Mouse (Mus musculus): ENCODE measurements around the gene Brd7.

Brd7 gene

DNA sequence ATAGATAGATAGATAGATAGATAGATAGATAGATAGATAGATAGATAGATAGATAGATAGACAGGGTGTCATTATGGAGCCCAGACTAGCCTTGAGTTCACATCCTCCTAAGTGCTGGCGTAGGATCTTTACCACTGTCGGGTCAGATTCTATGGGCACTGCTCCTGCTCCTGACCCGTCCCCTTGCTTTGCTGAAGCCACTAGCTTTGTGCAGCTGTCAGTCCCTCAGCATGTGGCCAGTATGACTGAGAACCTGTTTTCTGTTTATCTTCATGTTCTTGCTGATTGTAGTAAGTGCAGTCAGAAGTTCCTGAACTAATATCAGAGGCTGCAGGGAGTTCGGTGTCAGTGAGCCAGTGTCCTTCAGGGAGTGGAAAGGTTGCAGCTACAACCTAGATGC, 54.3 kb downstream of the Brd7 start:
- DNase-seq: no peak

DNA sequence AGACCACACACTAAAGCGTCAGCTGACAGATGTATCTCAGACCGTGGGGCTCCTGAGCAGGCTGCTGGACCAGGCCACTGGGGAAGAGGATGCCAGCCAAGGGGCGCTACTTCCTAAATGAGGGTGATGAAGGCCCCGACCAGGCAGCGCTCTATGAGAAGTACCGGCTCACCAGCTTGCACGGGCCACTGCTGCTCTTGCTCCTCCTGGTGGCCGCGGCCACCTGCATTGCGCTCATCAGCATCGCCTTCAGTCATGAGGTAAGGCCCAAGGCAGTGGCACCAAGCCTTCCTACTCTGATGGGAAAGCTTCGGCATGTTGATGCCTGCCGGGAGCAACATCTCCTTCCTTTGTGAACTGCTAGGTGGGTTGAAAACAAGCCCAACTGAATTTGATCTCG, 55.5 kb downstream of the Brd7 start:
- peak in 1 of 2 experiments; percentile 38 for DNase-seq

DNA sequence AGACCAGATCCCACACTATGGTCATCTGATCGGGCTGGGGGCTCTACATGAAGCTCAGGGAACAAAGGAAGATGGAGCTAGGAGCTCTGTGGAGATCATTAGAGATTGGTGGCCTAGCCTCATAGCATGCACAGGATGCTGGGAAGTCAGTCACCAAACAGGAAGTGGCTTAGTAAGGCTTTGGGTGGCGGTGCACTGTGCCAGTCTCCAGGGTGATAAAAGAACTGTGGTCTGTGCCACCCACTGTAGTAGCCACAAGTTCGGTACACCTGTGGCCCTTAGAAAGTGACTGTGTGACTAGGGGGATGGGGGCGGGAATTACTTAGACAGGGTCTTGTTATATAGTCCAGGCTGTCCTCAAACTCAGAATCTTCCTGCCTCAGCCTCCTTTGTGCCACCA, 56.2 kb downstream of the Brd7 start:
- peak; percentile 46 to 64 for DNase-seq

DNA sequence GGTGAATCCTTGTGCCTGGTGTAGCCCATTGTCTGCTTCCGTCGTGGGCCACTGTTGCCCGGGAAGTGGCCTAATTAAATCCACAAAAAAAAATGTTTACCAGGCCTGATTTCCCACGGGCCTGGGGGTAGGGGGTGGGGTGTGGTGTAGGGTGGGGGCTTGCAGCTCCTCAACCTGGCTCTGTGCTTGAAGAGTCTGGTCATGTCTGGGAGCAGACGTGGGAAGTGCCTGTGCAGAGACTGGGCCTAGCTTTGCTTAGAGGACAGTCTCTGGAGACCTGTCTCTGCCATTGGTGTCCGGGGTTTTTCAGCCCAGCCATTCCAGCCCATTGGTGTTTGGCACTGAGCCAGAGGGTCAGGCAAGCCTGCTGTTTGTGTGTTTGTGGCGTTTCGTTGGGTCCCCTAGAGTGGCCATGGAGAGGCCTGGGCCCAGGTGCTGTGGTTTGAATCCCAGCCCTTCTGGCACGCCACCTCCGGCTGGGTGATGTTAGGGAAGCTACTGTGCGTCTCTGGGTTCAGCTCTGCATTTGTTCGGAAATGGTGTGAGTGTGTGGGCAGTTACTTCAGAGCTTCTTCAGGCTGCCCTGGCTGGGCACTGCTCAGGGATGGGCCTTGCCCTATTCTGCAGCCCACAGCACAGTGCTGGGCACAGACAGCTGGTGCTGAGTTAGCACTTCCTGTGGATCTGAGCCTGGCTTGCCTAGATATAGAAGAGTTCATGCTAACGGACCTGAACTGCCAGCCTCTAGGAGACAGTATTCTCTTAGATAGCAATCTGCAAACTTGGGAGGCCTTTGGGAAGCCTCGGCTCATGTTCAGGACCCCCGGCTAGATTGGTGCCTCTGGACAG, 60.2 kb downstream of the Brd7 start:
- peak in 1 of 2 experiments; percentile 6 for DNase-seq

DNA sequence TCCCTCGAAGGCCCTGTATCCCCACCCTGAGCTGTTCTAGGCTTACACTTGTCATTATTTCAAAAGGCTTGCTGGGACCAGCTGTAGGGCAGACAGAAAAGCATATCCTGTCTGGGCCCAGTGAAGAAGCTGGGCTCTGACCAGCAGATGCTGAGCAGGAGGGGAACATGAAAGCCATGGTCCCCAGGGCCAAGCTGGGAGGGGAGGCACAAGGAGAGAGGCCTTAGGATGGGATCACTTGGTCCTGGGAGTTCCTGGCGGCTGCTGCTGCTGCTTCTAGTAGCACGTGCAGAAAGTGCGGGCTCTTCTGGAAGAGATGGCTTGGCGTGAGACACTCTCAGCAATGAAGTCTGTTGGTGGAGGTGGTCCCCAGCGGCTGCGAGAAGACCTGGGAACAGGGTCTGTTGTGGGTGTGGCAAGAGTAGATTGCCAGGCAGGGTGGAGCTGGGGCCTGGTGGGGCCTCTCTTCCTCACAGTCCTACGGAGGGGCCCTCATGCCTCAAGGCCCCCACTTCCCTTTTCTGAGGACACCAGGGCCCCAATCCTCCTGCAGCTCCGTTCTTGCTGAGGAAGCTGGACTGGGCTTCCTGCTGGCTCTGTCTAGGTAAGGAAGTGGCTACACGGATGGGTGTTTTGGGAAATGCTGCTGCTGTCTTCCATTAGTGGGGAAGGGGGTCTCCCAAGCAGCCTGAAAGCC, 61.9 kb downstream of the Brd7 start:
- DNase-seq: peak in 1 of 2 experiments; percentile 15

DNA sequence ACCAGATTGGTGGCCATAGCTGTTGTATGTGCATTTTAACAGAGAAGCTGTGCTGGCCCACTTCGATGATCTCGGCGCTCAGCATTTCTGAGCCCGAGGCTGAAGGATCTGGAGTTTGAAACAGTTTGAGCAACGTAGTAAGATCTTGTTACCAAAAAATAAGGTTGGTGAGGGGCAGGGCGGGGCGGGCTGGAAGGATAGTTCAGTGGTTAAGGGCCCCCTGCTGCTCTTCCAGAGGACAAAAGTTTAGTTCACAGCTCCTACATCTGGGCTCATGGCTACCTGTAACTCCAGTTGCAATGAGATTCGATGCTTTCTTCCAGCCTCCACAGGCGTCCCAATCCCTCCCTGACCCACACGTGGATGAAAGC, 63.3 kb downstream of the Brd7 start:
- DNase-seq: no peak

DNA sequence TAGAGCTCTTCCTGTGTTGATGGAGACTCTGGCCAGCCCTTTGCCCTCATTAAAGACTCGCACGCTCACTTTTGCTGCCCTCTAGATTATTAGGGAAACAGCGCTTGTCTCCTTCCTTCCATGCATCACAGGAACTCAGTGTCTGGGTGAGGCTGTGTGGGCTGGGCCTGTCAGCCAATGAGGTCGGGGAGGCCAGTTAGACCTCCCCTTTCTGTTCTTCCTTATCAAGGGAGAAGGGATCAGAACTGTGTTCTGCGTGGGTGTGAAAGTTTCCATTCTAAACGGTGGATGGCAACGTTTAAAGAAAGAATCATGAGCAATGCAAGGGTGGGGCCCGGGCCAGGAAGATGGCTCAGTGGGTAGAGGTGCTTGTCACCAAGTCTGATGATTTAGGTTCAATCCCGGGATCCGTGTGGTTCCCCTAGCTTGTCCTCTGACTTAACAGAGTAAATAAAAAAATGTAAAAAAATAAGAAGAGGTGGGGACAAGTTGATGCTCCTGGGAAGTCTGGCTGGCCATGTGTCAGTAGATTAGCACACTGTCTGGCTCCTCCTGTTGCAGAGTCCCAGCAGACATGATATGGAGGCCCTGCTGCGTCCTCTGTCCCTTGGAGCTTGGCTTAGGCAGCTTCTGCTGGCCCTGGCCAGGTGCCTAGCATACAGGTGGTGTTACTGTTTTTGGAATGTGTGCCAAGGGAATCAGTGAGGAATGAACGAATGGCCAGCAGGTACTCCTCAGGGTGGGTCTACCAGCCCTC, 63.8 kb downstream of the Brd7 start:
- DNase-seq: peak in 1 of 2 experiments; percentile 40

DNA sequence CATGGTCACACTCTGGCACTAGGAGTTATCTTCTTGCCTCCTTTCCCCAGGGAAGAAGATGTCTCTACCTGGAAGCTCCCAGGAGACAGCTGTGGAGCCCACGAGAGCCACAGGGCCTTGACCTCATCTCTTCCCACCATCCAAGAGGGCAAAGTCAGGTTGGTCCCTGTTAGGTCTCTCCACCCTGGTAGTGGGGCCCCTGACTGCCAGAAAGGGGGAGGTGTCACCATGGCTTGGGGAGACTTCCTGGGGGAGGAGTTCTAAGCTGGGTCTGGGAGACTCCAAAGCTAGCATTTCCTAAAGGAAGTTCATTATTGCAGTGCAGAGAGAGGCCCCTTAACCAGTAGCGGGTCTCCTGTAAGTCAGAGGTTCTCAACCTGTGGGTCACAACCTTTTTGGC, 67.0 kb downstream of the Brd7 start:
- DNase-seq: peak in 1 of 2 experiments; percentile 10

DNA sequence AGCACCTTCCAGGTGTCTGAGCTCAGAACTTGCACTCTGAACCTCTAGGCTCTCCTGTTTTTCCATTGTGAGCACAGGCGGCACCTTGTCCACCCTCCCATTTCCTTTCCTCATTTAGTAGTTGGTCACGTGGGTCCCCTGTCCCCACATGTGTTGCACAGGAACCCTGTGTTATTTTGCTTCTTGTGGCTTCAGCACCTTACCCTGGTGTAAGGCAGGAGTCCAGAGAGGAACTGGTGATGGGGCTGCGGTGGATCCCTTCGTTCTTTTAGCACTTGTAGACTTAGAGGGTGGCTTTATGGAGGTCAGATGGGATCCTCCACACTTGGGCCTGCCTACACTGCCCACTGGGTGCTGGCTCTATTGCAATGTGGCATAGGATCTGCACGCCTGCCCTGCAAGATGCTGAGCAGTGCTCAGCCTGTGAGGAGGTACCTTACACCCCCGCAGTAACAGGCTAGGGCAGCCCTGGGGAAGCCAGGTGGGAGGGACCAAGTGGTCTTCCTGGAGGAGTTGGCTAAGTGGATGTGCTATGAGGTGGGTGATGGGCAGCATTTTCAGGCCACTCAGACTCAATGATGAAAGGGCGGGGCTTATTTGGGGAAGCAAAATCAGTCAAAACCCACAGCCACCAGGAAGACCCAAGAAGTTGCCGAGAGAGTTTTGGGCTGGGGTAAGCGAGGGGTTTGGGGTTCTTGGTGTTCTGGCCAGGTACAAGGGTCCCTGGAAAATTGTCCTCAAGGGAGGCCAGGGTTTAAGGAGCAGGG, 68.2 kb downstream of the Brd7 start:
- DNase-seq: peak; percentile 48 to 63

DNA sequence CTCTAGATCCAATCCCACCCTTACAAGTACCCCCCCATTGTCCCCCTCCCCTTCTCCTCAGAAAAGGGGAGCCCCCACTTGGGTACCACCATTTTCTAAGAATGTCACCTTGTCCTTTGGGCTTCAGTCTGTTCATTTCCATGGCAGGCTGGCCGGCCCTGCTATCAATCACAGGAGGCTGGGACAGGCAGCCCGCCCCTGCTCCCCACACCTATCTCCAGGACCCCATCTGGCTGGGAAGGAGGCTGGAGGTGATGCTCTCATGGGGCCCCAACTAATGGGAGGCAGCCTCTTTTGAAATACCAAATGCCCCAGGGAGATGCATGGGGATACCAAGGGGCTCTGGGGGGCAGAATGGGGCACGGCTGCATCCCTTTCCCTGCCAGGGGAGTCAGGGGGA, 69.1 kb downstream of the Brd7 start:
- peak in 1 of 2 experiments; percentile 19 for DNase-seq

DNA sequence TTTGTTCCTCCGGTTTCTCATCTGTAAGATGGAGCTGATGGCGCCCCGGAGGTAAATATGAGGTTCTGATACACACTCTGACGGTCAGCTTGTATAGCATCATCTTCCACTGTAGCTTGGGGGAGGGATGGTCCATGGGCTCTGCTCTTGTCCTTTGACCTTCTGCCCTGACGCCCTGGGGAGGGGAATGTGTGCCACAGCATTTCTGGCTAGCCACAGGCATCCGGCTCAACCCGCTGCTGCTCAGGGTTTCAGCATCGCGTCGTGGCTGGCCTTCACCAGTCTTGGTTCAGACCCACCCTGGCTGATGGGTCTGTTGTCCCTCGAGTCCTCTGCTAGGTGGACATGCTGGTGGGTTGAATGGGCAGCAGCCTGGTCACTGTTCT, 70.7 kb downstream of the Brd7 start:
- no peak for DNase-seq

DNA sequence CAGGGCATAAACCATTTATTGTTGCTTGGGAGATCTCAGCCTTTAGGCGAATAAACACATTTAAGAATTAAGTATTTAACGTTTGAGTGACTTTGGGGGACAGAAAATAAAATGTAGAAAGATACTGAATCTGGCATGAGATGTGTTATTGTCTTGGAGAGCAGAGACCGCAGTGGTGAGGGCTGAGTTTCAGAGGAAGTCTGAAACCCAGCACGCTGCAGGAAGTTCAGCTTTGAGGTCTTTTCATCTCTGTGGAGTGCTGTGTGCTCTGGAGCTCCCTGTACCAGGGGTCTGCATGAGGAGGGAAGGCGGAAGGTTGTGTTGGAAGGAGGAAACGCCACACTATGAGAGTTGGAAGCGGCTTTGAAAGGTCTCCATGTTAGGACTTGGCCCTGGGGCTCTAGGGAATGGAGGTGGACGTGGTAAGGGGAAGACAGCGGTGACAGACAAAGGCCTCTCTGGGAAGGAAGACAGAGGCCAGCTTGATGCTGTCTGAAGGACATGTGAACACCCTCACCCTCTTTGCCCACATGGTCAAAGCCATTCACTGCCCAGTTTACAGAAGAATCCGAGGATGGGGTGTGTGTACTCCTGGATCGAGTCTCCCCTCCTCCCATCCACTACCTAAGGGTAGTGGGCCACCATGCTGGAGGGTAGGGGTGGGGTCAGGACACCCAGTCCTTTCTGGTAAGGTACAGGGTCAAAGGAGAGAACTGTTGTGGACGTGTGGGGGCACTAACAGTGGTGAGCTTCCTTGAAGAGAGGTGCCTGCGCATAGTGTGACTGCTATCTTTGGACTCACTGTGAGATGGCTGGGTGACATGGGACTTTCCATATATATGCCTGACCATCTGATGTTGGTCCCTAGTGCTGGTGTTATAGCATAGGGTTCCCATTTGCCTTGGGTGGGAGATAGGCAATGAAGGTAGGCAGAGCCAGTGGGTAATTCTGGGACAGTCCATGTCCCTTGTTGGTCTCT, 71.4 kb downstream of the Brd7 start:
- peak; percentile 64 to 73 for DNase-seq

DNA sequence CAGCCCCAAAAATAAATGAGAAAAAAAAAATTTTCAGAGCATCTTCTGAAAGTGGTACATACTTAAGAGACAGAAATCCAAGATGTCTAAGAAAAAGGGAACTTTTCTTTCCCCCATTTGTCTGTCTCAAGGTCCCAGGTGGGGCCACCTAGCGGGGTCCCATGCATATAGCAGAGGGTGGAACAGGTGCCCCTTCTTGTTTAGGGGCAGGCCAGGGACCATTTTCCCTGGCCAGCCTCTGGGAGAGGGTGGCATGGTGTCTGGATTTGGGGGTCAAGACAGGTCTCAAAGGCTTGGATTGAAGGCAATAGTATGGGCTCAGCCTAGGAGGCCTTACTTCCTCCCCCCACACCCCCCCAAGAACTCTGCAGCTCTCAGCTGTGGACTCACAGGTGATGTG, 72.1 kb downstream of the Brd7 start:
- peak; percentile 76 to 78 for DNase-seq

DNA sequence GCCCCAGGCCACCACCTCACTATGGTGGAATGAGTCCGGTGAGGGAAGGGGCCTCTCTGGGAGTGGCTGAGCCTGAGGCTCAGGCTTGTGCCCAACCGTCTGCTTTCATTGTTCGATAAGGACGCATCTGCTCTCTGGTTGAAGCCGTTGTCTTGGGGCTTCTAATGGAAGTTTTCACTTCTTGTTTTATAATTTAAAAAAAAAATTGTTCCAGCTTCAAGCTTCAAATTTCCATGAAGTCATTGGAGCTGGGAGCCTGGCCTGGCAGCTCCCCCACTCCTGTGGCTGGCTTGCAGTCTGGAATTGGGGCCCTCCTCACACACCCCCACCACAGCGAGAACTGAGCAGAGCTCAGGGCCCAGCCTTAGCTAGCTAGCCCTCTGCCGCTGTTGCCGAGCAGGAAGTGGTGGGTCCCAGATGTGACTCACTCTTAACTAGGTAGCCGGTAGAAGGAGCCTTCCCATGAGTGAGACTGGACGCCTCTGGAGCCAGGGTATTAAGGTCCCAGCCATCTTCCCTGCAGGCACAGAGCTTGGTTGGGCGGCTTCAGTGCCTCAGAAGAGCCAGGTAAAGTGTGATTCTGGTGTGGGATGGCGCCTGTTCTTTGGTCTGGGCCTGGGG, 73.3 kb downstream of the Brd7 start:
- DNase-seq: peak; percentile 75 to 80

DNA sequence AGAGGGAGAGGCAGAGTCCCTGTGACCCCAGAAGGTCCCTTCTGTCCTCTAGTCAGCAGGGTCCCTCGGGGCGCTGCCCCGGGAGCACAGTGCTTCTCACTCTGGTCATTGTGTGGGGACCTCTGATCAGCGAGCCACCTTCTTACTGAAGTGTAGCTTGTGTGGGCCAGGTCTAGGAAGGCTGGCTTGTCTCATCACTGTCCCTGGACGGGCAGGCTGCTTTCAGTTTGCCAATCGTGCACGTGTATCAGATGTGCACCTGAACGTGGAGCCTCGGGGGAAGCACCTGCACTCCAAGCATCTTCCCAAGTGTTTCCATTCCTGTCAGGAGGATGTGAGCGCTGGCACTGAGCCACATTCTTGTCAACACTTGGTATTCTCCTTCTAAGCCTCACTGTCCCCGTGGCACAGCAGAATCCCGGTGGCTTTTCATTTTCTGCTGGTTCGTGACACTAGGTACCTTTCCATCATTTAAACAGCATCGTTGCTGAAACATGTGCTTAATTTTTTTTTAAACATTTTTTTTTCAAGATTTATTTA, 75.5 kb downstream of the Brd7 start:
- DNase-seq: peak in 1 of 2 experiments; percentile 9

DNA sequence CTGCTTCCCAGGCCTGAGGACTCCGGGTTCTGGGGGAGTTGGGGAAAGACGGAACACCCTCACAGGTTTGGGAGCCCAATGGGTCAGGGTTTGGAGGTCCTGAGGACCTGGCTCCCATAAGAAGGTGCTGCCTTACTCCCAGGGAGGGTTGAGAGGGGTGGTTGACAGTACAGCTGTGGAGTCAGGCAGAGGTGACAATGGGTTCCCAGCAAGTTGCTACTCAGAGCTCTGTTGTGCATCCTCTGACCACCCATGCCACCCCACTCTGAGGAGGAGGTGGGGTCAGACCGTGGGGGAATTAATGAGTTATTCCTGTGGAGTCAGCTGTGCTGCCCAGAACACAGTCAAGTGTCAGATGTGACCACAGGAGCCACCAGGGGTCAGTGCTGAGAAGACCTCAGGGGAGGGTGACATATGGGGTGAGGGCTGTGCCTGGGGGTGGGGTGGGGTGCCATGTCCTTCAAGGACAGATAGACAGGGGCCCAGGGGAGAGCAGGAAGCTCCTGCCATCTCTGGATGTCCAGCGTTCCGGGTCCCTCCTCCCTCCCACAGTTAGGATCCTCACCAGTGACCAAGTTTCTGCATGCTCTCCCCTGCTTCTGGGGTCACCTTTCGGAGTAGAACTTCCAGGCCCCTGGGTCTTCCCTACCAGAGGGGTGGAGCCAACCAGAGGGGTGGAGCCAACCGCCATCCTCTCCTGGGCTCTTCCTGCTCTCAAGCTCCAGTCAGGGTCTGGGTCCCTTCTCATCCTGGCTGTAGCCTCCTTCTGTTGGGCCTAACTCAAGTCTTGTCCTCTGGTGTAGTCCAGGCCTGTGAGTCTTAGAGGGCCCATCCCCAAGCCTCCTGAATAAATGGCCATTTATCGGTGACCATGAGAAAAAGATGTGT, 76.3 kb downstream of the Brd7 start:
- DNase-seq: peak; percentile 53 to 55

DNA sequence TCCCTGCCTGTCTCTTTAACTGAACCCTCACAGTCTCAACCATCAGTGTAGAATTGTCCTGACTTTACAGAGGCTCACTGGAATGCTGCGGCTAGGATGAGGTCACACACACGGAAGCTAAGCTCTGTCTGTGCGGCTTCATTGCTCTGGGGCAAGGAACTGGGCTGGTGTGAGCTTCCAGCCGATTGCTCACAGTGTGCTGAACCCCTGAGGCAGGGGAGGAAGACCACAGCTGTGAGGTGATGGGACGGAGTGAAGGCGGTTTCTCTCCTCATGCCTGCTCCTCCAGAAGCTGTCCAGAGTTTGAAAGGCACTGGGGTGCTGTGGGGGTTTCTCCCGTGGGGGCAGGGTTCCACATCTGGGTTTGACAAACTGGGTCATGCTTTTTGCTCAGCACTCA, 77.3 kb downstream of the Brd7 start:
- peak in 1 of 2 experiments; percentile 16 for DNase-seq

DNA sequence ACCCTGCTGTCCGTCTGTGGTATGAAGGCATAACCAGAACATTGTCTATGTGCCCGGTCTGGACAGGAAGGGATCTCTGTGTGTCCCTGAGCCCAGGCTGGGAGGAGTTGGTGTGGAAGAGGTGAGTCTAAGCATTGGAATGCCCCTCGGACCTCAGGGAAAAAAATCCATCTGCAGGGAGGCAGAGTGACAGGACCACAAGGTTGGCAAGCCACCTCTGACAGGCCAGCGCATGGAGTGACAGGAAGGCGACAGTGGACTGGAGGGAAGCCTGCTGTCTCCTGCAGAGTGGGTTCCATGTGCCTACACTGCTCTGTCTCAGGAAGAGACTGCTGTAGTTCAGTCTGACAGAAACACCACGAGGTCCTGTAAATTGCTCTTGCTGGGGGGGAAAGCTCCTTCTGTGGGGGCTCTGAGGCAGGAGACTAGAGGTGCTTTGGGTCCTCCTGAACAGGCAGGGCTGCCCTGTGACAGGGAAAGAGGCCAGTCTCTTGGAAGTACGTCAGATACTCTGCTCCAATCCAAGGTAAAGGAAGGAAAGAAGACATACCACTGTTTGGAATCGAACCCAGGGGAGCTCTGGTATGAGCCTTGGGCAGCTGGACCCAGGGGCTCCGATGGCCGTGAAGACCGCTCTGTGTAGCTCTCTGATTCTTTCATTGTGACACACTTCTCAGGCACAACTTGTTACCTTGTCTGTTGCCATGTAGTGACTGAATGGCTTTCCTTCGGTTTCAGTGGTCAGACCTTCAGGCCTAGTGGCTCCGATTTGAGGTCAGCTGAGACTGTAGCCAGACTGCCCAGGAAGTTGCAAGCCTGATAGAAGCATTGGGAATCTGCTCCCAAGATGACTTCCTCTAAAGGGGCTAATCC, 78.5 kb downstream of the Brd7 start:
- no peak for DNase-seq

DNA sequence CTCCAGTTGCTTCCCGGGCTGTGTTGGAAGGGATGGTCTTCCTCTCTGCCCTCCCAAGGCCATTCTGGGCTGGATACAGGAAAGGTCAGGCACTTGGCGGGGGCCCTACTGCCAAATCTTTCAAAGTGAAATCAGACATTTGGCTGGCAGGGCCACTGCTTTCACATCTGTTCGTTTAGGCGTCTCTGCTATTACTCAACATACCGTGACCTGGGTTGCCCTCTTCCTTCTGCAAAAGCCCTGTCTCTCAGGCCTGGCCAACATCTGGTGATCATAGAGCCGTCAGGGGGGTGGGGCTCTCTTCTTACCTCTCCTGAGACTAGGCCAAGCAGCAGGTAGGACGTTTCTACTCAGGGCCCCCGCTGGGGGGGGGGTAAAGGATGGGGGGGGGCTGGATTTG, 79.3 kb downstream of the Brd7 start:
- no peak for DNase-seq

All from thymus, postnatal 36 days (tissue).